Mouse (Mus musculus): ENCODE data around the gene Nacad.
"Not testable (repeated sequence)": the region's sequence is repeated elsewhere in the genome, so short reads cannot be mapped to it uniquely, and the experiment has no call there.

Gene Nacad

GRCm38 (mm10) chr11:6605491-6606399, at the start of gene Nacad:
Nacad (minus strand) TSS chr11:6606053.
- peak; percentile 84 for DNase-seq (ENCODE audit: low spot score)

GRCm38 (mm10) chr11:6654903-6655302, 49.0 kb upstream of the Nacad start:
- peak; percentile 65 for DNase-seq (ENCODE audit: low spot score)

- DNase-seq (ENCODE audit: low spot score), result not testable (repeated sequence)
Measured at GRCm38 (mm10) chr11:6652978-6653377, 47.1 kb upstream of the Nacad start.

GRCm38 (mm10) chr11:6650519-6650918, 44.7 kb upstream of the Nacad start:
- no peak for DNase-seq (ENCODE audit: low spot score)

- DNase-seq (ENCODE audit: low spot score), result no peak
Measured at GRCm38 (mm10) chr11:6647831-6648724, 42.2 kb upstream of the Nacad start.

GRCm38 (mm10) chr11:6644566-6644965, 38.7 kb upstream of the Nacad start:
- no peak for DNase-seq (ENCODE audit: low spot score)

- no peak for DNase-seq (ENCODE audit: low spot score)
Measured at GRCm38 (mm10) chr11:6639072-6639471, 33.2 kb upstream of the Nacad start.

GRCm38 (mm10) chr11:6638537-6638936, 32.7 kb upstream of the Nacad start, which contains the start of gene Wap:
Wap (minus strand) TSS chr11:6638637.
- DNase-seq (ENCODE audit: low spot score), result no peak

GRCm38 (mm10) chr11:6636150-6636549, 30.3 kb upstream of the Nacad start:
- no peak for DNase-seq (ENCODE audit: low spot score)

GRCm38 (mm10) chr11:6629655-6630054, 23.8 kb upstream of the Nacad start:
- DNase-seq (ENCODE audit: low spot score), result no peak

GRCm38 (mm10) chr11:6628568-6628967, 22.7 kb upstream of the Nacad start:
- DNase-seq (ENCODE audit: low spot score), result no peak

GRCm38 (mm10) chr11:6627731-6628130, 21.9 kb upstream of the Nacad start:
- no peak for DNase-seq (ENCODE audit: low spot score)

- DNase-seq (ENCODE audit: low spot score), result no peak
Measured at GRCm38 (mm10) chr11:6626388-6626772, 20.5 kb upstream of the Nacad start.

GRCm38 (mm10) chr11:6625478-6626387, 19.9 kb upstream of the Nacad start, which contains the start of gene Tbrg4:
Tbrg4 (minus strand) TSS chr11:6626067.
- peak; percentile 87 for DNase-seq (ENCODE audit: low spot score)

- no peak for DNase-seq (ENCODE audit: low spot score)
Measured at GRCm38 (mm10) chr11:6624619-6625382, 18.9 kb upstream of the Nacad start.

GRCm38 (mm10) chr11:6623704-6624103, 17.9 kb upstream of the Nacad start:
- no peak for DNase-seq (ENCODE audit: low spot score)

GRCm38 (mm10) chr11:6615250-6616205, 9.7 kb upstream of the Nacad start:
- DNase-seq (ENCODE audit: low spot score), result no peak

- DNase-seq (ENCODE audit: low spot score), result no peak
Measured at GRCm38 (mm10) chr11:6605021-6605481, 802 bp downstream of the Nacad start.

- no peak for DNase-seq (ENCODE audit: low spot score)
Measured at GRCm38 (mm10) chr11:6604604-6604936, 1.3 kb downstream of the Nacad start.
